Mouse (Mus musculus) thymus, adult 18-20 months (tissue): ENCODE measurements around the gene Pid1.

Experiments
- DNase-seq, 2 experiments: peaks; one replicate each; pipeline ENCODE4 v3.0.0; 2022; ENCODE audit warnings: mixed read lengths in 2 of 2

Gene Pid1

DNA sequence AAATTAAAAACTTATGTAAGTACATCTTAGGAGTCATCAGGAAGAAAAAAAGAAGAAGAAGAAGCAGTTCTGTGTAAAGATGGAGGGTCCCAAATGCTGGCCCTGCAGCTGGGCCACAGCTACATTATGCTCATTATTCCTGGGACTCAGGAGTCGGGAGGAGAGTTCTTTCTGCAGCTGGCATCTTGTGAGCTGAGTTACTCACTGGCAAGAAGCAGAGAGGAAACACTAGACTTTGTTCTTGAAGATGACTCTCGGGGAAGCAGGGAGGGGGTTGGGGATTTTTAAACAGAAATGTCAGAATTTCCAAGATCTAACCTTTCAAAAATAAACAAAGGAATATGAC, 208.4 kb downstream of the Pid1 start:
- no peak for DNase-seq

DNA sequence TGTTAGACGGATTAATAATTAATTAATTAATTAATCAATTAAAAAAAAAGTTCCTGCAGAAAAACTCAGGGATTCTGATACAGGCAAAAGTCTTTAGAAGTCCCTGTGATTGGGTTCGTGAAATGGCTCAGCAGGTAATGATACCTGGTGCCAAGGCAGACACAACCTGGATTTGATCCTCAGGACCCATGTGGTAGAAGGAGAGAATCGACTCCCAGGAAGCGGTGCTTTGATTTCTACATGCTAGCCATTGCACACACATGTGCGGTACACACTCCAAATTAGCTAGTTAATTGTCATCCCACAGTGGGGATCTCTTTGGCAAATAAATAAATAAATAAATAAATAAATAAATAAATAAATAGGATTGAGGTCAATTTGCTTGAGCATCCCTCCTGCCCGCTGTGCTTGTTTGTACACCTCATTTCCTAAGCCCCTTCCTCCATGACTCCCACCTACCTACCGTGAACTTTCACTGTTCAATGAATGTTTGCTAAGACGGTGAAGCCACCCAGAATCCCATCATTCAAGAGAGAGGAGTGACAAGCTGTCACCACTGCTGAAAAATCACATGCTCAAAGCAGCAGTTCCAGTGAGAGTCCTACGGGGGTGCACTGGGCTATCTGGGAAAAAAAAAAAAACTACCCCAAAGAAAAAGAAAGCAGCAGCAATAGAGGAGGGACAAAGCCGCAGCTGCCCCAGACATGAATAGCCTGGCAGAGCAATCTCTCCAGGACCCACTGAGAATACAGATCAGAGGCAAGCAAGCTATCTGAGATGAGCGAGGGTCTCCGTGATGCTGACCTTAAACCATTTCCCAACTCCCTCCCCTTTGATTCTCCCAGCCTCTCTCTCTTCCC, 209.0 kb downstream of the Pid1 start:
- no peak for DNase-seq

DNA sequence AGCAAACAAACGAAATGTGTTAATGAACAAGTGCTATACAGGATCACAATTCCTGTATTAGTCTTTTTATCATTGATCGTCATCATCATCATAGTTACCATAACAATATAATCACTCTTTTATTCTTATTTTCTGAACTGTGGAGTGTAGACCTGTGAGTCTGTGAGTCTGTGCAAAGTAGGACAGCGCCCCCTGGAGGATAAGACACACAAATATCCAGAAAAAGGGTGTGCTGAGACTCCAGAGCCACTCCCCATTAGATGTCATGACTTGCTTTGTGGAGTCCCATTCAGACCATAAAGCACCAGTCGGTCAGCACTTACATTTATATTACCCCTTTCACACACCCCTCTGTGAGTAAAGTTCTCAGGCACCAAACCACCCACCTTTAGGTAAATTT, 210.0 kb downstream of the Pid1 start:
- no peak for DNase-seq

DNA sequence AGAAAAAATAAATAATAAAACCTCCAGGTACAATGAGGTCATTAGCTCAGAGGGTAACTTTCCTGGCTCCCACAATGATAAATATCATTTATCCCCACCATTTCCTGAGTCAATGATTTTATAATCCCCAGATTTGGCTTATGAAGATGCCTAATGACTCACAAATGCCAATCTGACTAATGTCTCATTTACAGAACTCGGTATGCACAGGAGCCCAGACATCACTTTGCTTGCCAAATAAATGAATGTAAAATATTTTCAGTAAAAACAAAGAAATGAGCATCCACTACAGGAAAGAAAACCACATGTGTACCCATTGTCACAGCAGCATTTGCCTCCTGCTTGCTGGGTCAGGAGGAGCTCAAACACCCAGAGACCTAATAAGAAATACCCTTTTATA, 222.4 kb downstream of the Pid1 start:
- no peak for DNase-seq

DNA sequence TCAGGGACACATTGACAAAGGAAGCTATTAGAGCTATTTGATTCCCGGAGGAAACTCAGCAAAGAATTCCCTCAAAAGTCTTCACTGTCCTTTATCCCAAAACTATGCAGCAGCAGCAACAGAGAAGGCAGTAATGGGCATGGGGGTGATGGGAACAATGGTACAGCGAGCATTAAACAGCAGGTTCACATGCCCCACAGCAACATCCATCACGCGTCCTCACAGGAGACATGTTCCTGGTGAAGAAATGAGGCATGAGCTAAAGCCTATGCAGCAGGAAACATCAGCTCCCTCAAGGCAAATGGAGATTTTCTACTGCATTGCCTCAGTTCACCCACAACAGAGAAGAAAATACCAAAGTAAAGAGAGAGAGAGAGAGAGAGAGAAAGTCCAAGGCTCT, 231.5 kb downstream of the Pid1 start:
- no peak for DNase-seq

DNA sequence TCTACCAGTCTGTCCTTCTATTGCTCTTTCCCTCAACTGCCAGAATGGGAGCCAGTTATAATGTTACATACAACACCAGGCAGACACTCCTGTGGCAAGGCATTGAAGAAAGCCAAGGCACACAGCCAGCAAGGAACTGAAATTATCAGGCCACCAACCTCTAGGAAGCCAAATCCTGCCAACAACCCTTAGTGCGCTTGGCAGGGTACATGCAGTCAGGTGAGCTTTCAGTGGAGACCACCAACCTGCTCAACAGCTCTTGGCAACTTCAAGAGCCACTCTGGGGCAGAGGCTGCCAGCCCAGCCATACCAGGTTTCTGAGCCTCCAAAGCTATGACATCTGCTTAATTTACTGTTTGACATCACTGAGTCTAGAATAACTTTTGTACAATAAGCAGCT, 232.2 kb downstream of the Pid1 start:
- DNase-seq = no peak

DNA sequence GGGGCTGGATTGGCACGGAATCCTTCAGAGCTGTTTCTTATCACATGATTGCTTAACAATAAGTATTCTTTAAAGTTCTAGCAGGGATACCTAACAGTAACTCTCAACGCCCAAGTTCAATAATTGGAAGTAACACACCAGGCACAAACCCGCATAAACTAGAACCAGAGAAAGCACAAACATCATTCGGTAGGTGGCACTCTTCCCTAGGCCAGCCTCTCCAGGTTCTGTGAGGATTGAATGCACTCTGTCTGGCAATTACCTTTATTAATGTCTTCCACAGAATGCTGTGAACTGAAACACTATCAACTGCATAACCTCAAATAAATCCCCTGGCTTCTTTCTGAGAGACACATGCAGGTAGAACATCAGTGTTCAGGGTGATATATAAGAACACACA, 235.5 kb downstream of the Pid1 start:
- no peak for DNase-seq

DNA sequence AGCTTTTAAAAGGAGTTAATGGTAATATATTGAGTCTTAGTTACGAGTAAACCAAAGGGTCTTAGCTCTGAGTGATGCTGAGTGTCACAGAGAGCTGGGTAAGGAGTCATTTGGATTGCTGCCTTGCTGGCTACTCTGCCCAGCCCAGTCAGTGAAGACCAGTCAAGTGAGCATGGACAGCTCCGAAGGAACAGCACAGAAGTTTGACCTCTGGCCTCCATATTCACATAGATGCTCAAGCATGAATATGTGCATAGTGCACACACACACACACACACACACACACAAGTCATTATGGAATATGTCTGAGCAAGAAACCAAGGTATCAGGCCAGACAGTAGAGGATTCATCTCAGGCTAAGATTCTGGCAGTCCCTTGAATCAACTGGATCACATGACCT, 244.7 kb downstream of the Pid1 start:
- no peak for DNase-seq

DNA sequence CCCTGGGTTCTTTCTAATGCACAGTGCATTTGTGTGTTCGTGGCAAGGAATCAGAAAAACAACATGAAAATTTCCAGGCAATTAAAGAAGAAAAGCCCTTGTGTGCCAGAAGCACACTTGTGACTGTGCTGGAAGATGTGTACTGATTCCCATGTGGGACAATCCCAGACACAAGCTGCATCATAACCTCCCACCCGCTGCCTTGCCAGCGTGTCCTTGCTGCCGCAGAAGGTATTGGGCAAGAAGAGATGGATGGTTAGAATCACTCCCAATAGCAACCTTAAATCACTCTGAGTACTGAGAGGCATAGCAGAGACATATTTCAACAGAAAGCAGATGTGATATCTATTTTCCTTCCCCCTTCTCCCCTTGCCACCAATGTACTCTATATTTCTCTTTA, 257.2 kb downstream of the Pid1 start:
- no peak for DNase-seq

DNA sequence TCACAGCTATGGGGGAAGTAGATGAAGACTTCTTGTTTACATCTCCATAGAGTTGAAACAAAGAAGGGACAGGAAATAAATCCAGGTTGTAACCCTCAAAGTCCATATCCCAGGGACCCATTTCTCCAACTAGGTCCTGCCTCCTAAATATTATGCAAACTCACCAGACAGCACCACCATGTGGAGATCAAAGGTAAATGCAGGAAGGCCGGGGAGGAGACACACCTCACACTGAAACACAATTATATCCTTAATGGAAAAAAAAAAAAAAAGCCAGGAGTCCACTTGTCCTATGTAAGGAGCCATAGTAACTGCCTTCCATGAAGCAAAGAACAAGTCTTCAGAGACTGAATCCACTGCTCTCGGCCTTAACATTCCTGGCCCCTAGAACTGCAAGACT, 261.9 kb downstream of the Pid1 start:
- no peak for DNase-seq

DNA sequence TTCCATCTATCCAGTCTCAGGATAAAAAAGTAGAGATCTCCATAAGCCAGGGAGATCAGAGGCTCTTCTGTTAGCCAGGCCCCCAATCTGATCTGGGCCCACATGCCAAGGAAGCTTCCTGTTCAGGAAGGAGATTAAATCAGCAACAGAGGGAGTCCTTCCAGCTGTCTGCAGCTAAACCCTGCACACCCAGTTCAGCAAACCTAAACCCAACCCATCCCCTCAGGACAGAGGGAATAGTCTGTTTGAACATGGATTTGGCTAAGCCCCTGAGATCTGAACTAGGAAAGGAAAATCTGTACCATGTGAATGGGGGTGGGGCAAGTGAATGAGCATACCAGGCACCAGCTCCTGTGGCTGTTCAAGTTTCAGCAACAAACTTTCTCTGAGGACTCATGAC, 266.6 kb downstream of the Pid1 start:
- no peak for DNase-seq

DNA sequence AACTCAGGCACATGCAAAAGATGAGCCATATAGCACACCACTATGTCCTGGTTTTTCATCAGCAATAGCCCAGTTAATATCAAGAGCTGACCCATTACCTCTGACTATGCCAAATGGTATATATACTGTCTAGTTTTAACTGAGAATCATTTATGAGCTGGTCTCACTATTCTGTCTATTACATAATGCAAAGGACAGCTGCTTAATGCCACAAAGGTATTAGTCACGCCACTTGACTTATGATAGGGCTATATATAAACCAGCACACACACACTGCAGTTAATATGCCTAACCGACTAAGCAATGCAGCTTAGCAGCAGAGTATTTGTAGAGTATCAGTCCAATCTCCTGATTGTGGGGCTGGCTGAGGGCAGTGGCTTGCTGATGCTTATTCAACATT, 270.7 kb downstream of the Pid1 start:
- no peak for DNase-seq

DNA sequence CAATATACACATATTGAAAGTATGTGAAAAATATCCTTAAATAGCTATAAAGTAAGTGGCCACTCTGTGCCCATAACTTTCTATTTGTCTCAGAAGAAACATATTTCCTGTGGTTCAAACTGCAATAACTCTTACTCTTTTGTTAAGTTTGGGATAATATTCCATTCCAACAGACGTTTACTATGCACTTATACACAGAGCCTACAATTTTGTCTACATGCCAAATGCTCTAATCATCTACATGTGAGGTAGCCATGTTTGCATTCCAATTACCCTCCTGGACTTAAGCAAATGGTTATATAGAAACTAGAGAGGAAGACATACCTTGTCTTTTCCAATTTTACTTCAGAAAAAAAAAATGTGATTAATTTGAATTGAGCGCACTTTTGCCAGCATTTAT, 274.3 kb downstream of the Pid1 start:
- no peak for DNase-seq

DNA sequence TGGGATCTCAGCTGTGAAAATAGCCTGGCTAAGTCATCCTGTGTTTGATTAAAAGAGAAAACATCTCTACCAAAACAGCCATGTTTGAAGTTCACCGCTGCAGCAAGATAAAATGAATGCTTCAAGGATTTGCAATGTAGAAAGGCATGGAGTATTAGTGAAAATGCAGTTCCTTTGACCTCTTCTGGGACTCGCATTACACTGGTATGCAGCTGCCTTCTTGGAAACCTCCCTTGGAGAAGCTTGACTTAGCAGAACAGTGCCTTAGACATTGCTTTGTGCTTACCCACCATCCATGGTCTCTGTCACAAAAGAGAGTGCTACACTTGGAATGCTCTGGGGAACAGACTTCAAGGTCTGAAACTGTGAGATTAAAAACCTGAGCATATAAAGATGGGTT, 276.0 kb downstream of the Pid1 start:
- no peak for DNase-seq

DNA sequence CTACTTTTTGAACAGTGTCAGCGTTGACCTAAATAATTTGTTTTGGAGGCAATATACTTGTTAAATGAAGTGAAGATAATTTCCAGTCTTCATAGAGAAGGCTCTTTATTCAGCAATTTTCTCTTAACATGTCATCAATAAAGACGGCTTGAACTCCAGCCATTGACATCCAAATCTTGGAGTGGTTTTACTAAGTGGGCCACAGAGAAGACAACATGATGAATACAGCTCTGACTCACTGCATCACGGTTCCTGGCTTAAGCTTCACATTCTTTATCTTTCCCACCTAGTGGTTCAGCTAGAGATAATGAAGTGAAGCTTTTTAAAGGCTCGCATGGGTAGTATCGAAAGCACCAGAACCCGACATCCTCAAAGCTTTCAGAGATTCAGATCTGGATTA, 276.7 kb downstream of the Pid1 start:
- no peak for DNase-seq

DNA sequence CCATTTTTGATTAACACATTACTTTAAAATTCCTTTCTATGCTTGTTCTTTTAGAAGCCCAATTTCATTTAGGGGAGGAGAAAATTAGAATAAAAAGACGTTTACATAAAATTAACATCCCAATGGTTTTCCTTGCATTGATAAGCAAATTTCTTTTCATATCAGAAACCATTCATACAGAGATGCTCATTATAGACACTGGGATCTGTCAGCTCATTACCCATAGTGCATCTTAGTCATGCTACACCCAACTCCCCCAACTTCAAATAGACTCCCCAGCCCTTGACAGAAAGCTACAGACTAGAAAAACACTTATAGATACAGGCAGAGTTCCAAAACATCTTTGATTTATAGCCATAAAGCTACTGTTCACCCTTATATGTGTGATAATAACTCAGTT, 277.5 kb downstream of the Pid1 start:
- DNase-seq = no peak

DNA sequence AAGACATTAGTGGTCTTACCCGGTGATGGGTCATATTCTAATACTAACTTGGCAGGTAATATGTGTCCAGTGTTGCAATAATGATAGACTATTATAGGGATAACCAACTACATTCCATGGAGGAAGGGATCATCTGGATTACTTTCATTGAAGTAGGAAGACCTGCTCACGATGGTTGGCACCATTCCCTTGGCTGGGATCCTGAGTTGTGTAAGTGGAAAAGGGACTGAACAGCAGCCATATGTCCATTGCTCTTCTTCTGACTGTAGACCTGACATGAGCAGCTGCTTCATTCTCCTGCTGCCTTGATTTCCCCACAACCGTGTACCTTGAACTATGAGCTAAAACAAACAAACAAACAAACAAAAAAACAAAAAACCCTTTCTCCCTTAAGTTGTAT, 278.6 kb downstream of the Pid1 start:
- DNase-seq = no peak

DNA sequence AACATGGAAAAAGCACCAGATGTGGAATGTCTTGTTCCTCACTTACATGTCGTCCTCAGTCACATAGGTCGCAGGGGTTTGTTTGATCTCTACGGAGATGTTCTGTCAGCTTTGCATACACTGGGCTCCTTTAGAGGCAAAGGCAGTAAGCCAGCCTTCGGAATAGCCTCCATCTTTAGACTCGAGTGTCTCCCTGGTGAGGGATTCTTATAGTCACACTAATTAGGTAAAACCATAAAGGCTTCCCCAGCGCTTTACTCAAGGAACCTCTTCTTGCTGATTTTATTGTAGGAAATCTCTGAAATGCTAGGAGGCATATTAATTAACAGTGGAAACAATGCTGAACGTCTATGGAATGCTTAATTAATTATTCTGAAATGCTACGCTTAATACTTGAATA, 284.4 kb downstream of the Pid1 start:
- DNase-seq = no peak

DNA sequence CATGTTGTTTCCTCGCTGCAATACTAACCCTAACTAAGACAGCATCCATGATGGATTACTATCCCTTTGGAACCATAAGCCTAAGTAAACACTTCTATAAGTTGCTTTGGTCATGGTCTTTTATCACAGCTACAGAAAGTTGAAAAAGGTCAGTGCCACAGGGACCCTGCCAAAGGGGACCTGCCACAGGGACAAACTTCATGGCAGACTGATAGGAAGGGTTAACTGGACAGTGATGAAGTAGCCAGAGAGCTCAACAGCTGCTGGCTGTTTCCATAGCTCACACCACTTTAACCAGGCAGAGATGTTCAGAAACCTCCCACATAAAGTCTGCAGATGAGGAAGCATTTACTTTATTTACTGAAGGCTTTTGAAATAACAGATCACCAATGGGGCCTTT, 287.0 kb downstream of the Pid1 start:
- DNase-seq = no peak

DNA sequence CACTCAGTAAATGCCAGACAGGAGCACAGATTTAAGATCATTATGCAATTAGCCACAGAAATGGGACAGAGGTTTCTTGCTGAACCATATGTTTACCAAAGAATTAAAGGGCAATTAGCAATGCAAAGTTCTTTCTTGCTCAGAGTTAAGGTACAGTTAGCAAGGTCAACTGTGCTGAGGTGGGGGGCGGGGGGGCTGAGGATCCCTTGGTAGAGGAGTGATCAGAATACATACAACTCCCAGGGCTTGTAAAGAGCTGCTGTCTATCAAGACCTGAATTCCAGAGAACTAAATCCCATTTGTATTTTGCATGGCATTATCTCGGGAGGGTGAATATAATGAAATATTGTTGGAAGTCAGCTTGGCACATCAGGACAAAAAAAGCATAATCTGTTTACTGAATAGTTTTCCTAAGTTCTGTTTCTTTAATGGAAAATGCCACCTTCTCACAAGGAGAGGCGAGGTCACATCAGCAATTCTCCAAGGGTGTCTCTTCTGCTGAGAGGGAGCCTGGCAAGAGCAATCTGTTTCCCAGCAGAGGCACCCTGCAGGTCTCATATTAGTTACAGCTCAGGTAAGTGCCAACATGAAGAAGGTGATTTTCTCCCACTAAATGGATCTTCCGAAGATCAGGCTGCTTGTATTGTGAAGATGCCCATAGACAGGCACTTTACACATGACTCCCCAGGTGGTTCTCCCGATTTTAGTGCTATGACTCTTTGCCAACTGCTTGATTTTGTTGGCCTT, 306.9 kb downstream of the Pid1 start:
- no peak for DNase-seq

DNA sequence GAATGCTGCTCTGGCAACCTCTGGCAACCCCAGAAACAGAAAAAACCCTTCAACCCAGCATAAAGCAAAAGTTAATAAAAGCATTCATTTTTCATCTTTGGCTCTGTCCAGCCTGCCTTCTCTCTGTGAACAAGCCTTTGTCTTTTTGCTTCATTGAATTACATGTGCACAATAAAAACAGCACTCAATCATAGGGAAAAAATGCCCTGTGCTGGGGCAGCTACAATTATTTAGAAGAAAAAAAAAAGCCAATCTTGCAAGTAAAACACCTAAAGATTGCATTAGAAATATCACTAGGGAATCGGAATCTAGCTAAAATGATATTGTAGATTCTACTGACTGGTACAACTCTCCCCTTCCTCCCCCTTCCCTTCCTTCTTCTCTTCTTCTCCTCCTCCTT, 307.7 kb downstream of the Pid1 start:
- DNase-seq = no peak

DNA sequence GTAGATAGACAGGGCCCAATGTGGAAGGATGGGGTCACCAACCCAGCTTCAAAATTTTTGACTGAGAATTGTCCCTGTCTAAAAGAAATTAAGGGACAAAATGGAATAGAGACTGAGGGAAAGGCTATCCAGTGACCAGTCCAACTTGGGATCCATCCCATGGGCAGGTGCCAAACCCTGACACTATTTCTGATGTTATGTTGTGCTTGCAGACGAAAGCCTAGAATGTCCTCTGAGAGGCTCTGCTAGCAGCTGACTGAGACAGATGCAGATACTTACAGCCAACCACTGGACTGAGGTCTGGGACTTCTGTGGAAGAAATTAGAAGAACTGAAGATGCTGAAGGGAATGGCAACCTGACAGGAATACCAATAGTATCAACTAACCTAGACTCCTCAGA, 338.2 kb downstream of the Pid1 start:
- DNase-seq = no peak

DNA sequence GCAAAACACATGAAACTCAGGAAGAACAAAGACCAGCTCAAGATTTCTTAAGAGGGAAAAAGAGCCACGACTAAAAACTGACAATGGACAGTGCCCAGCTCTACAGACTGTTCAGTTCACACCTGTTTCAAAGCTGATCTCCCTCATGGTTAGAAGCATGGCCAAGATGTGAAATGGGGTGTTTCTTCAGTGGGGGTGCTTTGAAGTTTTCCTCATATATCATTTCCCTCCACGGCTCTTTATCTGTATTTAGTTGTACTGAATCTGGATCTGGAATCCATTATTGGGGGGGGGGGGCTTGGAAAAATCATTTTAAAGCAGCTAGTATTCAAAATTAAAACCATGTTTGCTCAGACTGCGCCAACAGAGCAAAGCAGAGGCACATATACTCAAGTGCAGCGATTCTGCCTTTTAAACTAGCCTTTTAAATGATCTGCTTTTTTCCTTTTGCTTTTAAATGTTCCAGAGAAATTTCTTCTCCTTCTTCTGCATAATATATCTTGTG, 351.1 kb downstream of the Pid1 start:
- no peak for DNase-seq

DNA sequence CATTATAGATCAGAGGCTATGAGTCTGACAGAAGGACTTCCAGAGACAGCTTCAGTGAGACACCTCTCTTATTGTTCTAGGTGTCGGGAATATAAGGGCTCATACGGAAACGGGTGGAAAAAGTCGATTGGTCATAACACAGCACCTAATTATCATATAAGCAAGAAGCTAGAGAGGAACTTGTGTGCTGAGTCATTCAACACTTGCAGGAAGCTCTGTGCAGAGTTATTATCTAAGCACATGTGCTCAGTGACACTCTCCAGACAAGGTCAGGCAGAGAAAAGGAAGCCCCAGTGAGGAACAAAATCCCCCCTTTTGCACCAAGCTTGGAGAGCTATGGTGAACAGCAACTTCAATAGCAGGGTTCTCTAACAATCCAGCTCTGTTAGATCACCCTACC, 361.4 kb downstream of the Pid1 start:
- DNase-seq = no peak
